Mouse (Mus musculus): ENCODE results near the gene Nfe2l1. TPM values are rescaled to one million over a fixed set of nuclear protein-coding genes. Genes with fewer than 3 reads are reported as not detected.
A peak's percentile ranks its signal among the peaks of the same experiment; 100 is the strongest.

The Nfe2l1 gene
- polyA plus RNA-seq (2015; fragmentation: Nextera tagmentation; extraction: Ambion mirVana), result 31.6 and 35.0 TPM in 2 replicates

GRCm38 (mm10) chr11:96829813-96830538, at the start of gene Nfe2l1:
Gene Nfe2l1, minus strand, starts transcription at chr11:96829968.
- no peaks in the 10 kb centered on the region for H3K27me3 ChIP-seq (replicated peaks; ENCODE audit: control insufficient read depth, insufficient read depth, low read length)
- ATAC-seq, result peak; percentile 98
- peaks cover 7% of the 10 kb centered on the region; the same call in 1 of the 2 replicates for H3K36me3 ChIP-seq (ENCODE audit: control insufficient read depth, insufficient read depth)
- H3K4me1 ChIP-seq (replicated peaks; ENCODE audit: control insufficient read depth, insufficient read depth, low read length), result peaks cover 10% of the 10 kb centered on the region
- peak within 1 kb of the TSS; percentile 79 for H3K4me2 ChIP-seq (replicated peaks; ENCODE audit: low read depth)
- H3K4me3 ChIP-seq (ENCODE audit: low read depth, low read length), result peak within 1 kb of the TSS; percentile 88
- TF ChIP-seq CTCF (IDR thresholded peaks at IDR 0.05; ENCODE audit: low read depth), result peak; percentile 35; the same call in 1 of the 2 replicates
- peak within 1 kb of the TSS; percentile 94 for H3K27ac ChIP-seq (ENCODE audit: low read depth, low read length)
- H3K9ac ChIP-seq (ENCODE audit: low read depth, low read length), result peak within 1 kb of the TSS; percentile 83
- under 1% methylated on average over 51 of the region's 51 CpGs for WGBS
- no peaks in the 10 kb centered on the region for H3K9me3 ChIP-seq (ENCODE audit: control insufficient read depth)

- H3K9ac ChIP-seq (ENCODE audit: low read depth, low read length), result no peak overlapping the region
- TF ChIP-seq CTCF (IDR thresholded peaks at IDR 0.05; ENCODE audit: low read depth), result no peak
- peaks cover 24% of the 10 kb centered on the region for H3K27me3 ChIP-seq (replicated peaks; ENCODE audit: control insufficient read depth, insufficient read depth, low read length)
- H3K36me3 ChIP-seq (ENCODE audit: control insufficient read depth, insufficient read depth), result no peaks in the 10 kb centered on the region
- H3K4me3 ChIP-seq (ENCODE audit: low read depth, low read length), result no peak overlapping the region
- H3K27ac ChIP-seq (ENCODE audit: low read depth, low read length), result no peak overlapping the region
- ATAC-seq, result no peak
- WGBS, result 44% methylated on average over 7 of the region's 7 CpGs
- H3K4me2 ChIP-seq (replicated peaks; ENCODE audit: low read depth), result no peak overlapping the region
- H3K4me1 ChIP-seq (replicated peaks; ENCODE audit: control insufficient read depth, insufficient read depth, low read length), result no peaks in the 10 kb centered on the region
- no peaks in the 10 kb centered on the region for H3K9me3 ChIP-seq (ENCODE audit: control insufficient read depth)
These were observed 49.6 kb upstream of the Nfe2l1 start for GRCm38 (mm10) chr11:96879359-96879758.

- H3K27ac ChIP-seq (ENCODE audit: low read depth, low read length), result no peak overlapping the region
- H3K4me2 ChIP-seq (replicated peaks; ENCODE audit: low read depth), result no peak overlapping the region
- 58% methylated on average over 3 of the region's 3 CpGs for WGBS
- TF ChIP-seq CTCF (IDR thresholded peaks at IDR 0.05; ENCODE audit: low read depth), result no peak
- H3K4me3 ChIP-seq (ENCODE audit: low read depth, low read length), result no peak overlapping the region
- no peaks in the 10 kb centered on the region for H3K9me3 ChIP-seq (ENCODE audit: control insufficient read depth)
- H3K27me3 ChIP-seq (replicated peaks; ENCODE audit: control insufficient read depth, insufficient read depth, low read length), result peaks cover 24% of the 10 kb centered on the region
- H3K4me1 ChIP-seq (replicated peaks; ENCODE audit: control insufficient read depth, insufficient read depth, low read length), result no peaks in the 10 kb centered on the region
- no peak for ATAC-seq
- no peaks in the 10 kb centered on the region for H3K36me3 ChIP-seq (ENCODE audit: control insufficient read depth, insufficient read depth)
- H3K9ac ChIP-seq (ENCODE audit: low read depth, low read length), result no peak overlapping the region
These were observed 48.9 kb upstream of the Nfe2l1 start for GRCm38 (mm10) chr11:96878715-96879114.

- peaks cover 24% of the 10 kb centered on the region for H3K27me3 ChIP-seq (replicated peaks; ENCODE audit: control insufficient read depth, insufficient read depth, low read length)
- no peaks in the 10 kb centered on the region for H3K9me3 ChIP-seq (ENCODE audit: control insufficient read depth)
- 43% methylated on average over 4 of the region's 4 CpGs for WGBS
- TF ChIP-seq CTCF (IDR thresholded peaks at IDR 0.05; ENCODE audit: low read depth), result no peak
- no peak overlapping the region for H3K9ac ChIP-seq (ENCODE audit: low read depth, low read length)
- H3K36me3 ChIP-seq (ENCODE audit: control insufficient read depth, insufficient read depth), result no peaks in the 10 kb centered on the region
- H3K4me1 ChIP-seq (replicated peaks; ENCODE audit: control insufficient read depth, insufficient read depth, low read length), result no peaks in the 10 kb centered on the region
- ATAC-seq, result no peak
- no peak overlapping the region for H3K27ac ChIP-seq (ENCODE audit: low read depth, low read length)
- H3K4me2 ChIP-seq (replicated peaks; ENCODE audit: low read depth), result no peak overlapping the region
- no peak overlapping the region for H3K4me3 ChIP-seq (ENCODE audit: low read depth, low read length)
These were observed 47.3 kb upstream of the Nfe2l1 start for GRCm38 (mm10) chr11:96877071-96877470.

- peaks cover 24% of the 10 kb centered on the region for H3K27me3 ChIP-seq (replicated peaks; ENCODE audit: control insufficient read depth, insufficient read depth, low read length)
- H3K4me3 ChIP-seq (ENCODE audit: low read depth, low read length), result 0 out of 2 replicates have a peak overlapping the region, but pooled peaks have one; percentile 23
- no peak for ATAC-seq
- no peak overlapping the region for H3K27ac ChIP-seq (ENCODE audit: low read depth, low read length)
- WGBS, result 22% methylated on average over 13 of the region's 13 CpGs
- peak overlapping the region; percentile 64; the same call in 1 of the 2 replicates for H3K4me2 ChIP-seq (replicated peaks; ENCODE audit: low read depth)
- H3K36me3 ChIP-seq (ENCODE audit: control insufficient read depth, insufficient read depth), result no peaks in the 10 kb centered on the region
- no peaks in the 10 kb centered on the region for H3K4me1 ChIP-seq (replicated peaks; ENCODE audit: control insufficient read depth, insufficient read depth, low read length)
- H3K9me3 ChIP-seq (ENCODE audit: control insufficient read depth), result no peaks in the 10 kb centered on the region
- no peak overlapping the region; the same call in 1 of the 2 replicates for H3K9ac ChIP-seq (ENCODE audit: low read depth, low read length)
- no peak for TF ChIP-seq CTCF (IDR thresholded peaks at IDR 0.05; ENCODE audit: low read depth)
These were observed 46.7 kb upstream of the Nfe2l1 start for GRCm38 (mm10) chr11:96876300-96877040.

GRCm38 (mm10) chr11:96875745-96876144, 46.0 kb upstream of the Nfe2l1 start:
- no peak for TF ChIP-seq CTCF (IDR thresholded peaks at IDR 0.05; ENCODE audit: low read depth)
- Histone ChIP-seq H3K4me3 (ENCODE audit: low read depth, low read length) (peak overlapping the region; percentile 23), H3K36me3 (ENCODE audit: control insufficient read depth, insufficient read depth) (no peaks in the 10 kb centered on the region), H3K27me3 (replicated peaks; ENCODE audit: control insufficient read depth, insufficient read depth, low read length) (peaks cover 24% of the 10 kb centered on the region), H3K27ac (ENCODE audit: low read depth, low read length) (no peak overlapping the region), H3K9ac (ENCODE audit: low read depth, low read length) (no peak overlapping the region), H3K4me2 (replicated peaks; ENCODE audit: low read depth) (peak overlapping the region; percentile 64), H3K9me3 (ENCODE audit: control insufficient read depth) (no peaks in the 10 kb centered on the region), H3K4me1 (replicated peaks; ENCODE audit: control insufficient read depth, insufficient read depth, low read length) (no peaks in the 10 kb centered on the region)
- peak; percentile 23; the same call in 1 of the 2 replicates for ATAC-seq
- WGBS, result under 1% methylated on average over 35 of the region's 35 CpGs
